Mouse (Mus musculus) midbrain, embryonic 12.5 days (tissue): ENCODE data around the gene Rhobtb1. TPM values are rescaled to one million over a fixed set of nuclear protein-coding genes. Genes with fewer than 3 reads are reported as not detected.

Experiments used
- ATAC-seq: fragments of 200-750 bp; cut with Nextera tagmentation; 2 replicates; pipeline ENCODE4 v1.8.0; 2017; ENCODE audit warnings: low read depth, moderate TSS enrichment, moderate library complexity; ENCODE audit not compliant: low FRiP score
- H3K27ac ChIP-seq: fragments of 300-500 bp; sonication (generic); replicated peaks from 2 replicates; pipeline ENCODE4 v1.5.1; 2016; ENCODE audit warnings: mild to moderate bottlenecking
- H3K27me3 ChIP-seq: fragments of 300-500 bp; sonication (generic); 2 replicates; pipeline ENCODE4 v1.6.1; 2016; ENCODE audit warnings: mild to moderate bottlenecking
- H3K36me3 ChIP-seq: fragments of 300-500 bp; sonication (generic); 2 replicates; pipeline ENCODE4 v1.6.1; 2016
- H3K4me1 ChIP-seq: fragments of 300-500 bp; sonication (generic); 2 replicates; pipeline ENCODE4 v1.6.1; 2016
- H3K4me2 ChIP-seq: fragments of 300-500 bp; sonication (generic); replicated peaks from 2 replicates; pipeline ENCODE4 v1.6.1; 2016; ENCODE audit warnings: mild to moderate bottlenecking, moderate library complexity
- H3K4me3 ChIP-seq: fragments of 300-500 bp; sonication (generic); 2 replicates; pipeline ENCODE4 v1.5.1; 2016; ENCODE audit warnings: mild to moderate bottlenecking
- H3K9ac ChIP-seq: fragments of 300-500 bp; sonication (generic); replicated peaks from 2 replicates; pipeline ENCODE4 v1.6.1; 2016; ENCODE audit warnings: mild to moderate bottlenecking, moderate library complexity
- H3K9me3 ChIP-seq: fragments of 300-500 bp; sonication (generic); 2 replicates; pipeline ENCODE4 v1.6.1; 2016; ENCODE audit warnings: mild to moderate bottlenecking
- WGBS: fragments of 180-500 bp; shearing (Covaris S2); methylation state at CpG from one replicate; pipeline ENCODE4 v1.1.7; 2016; 5-methylcytosine and 5-hydroxymethylcytosine counted together
- polyA plus RNA-seq: library from polyadenylated mRNA; unstranded; fragments of >200 nt; fragmentation: Nextera tagmentation; extraction: Ambion mirVana; gene quantifications from 2 replicates; pipeline ENCODE4 v1.2.1, GENCODE M21; 2016

Rhobtb1 gene
- polyA plus RNA-seq, 1 experiment from 2014 or later, result 21.3 TPM

GRCm38 (mm10) chr10:69288086-69288485 is 136.9 kb downstream of the Rhobtb1 start:
- no peaks in the 10 kb centered on the region for H3K27me3 ChIP-seq
- no peak overlapping the region for H3K4me3 ChIP-seq
- H3K9me3 ChIP-seq, result no peaks in the 10 kb centered on the region
- no peaks in the 10 kb centered on the region for H3K4me1 ChIP-seq
- no peak overlapping the region for H3K9ac ChIP-seq
- ATAC-seq, result no peak
- WGBS, result 79% methylated on average over 4 of the region's 4 CpGs
- no peak overlapping the region for H3K27ac ChIP-seq
- H3K36me3 ChIP-seq, result peaks cover 30% of the 10 kb centered on the region
- no peak overlapping the region for H3K4me2 ChIP-seq

DNA sequence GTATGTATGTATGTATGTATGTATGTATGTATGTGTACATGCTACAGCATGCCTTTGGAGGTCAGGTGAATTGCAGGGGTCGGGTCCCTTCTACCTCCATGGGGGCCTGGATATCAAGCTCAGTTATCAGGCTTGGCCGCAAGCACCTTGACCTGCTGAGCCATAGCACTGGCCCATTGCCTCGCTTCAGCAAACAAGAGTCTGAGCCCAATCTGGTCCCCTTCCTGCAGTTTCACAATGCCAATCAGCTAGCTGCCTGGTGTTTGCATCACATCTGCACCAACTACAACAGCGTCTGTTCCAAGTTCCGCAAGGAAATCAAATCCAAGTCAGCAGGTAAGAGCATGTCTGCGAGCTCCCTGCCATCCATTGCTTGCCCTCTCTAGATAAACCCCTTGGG is 137.5 kb downstream of the Rhobtb1 start:
- ATAC-seq, result no peak
- H3K4me3 ChIP-seq, result no peak overlapping the region
- WGBS, result 91% methylated on average over 6 of the region's 6 CpGs
- no peaks in the 10 kb centered on the region for H3K4me1 ChIP-seq
- no peak overlapping the region for H3K9ac ChIP-seq
- no peak overlapping the region for H3K27ac ChIP-seq
- no peak overlapping the region for H3K4me2 ChIP-seq
- H3K27me3 ChIP-seq, result no peaks in the 10 kb centered on the region
- peaks cover 30% of the 10 kb centered on the region for H3K36me3 ChIP-seq
- no peaks in the 10 kb centered on the region for H3K9me3 ChIP-seq

GRCm38 (mm10) chr10:69290736-69291135 is 139.5 kb downstream of the Rhobtb1 start:
- no peak overlapping the region for H3K27ac ChIP-seq
- WGBS, result 96% methylated on average over 8 of the region's 8 CpGs

GRCm38 (mm10) chr10:69295919-69296318 is 144.7 kb downstream of the Rhobtb1 start:
- no peak for ATAC-seq
- no peaks in the 10 kb centered on the region for H3K27me3 ChIP-seq
- H3K36me3 ChIP-seq, result no peaks in the 10 kb centered on the region
- H3K4me2 ChIP-seq, result no peak overlapping the region
- H3K4me3 ChIP-seq, result no peak overlapping the region
- no peaks in the 10 kb centered on the region for H3K4me1 ChIP-seq
- H3K9ac ChIP-seq, result no peak overlapping the region
- no peak overlapping the region for H3K27ac ChIP-seq
- H3K9me3 ChIP-seq, result no peaks in the 10 kb centered on the region
- WGBS, result 77% methylated on average over 9 of the region's 9 CpGs

More at GRCm38 (mm10) chr10:69290736-69291135, 139.5 kb downstream of the Rhobtb1 start:
- Histone ChIP-seq H3K4me1 (no peaks in the 10 kb centered on the region), H3K9ac (no peak overlapping the region), H3K9me3 (no peaks in the 10 kb centered on the region), H3K4me3 (no peak overlapping the region), H3K4me2 (no peak overlapping the region), H3K36me3 (peaks cover 25% of the 10 kb centered on the region), H3K27me3 (no peaks in the 10 kb centered on the region)
- ATAC-seq, result no peak

DNA sequence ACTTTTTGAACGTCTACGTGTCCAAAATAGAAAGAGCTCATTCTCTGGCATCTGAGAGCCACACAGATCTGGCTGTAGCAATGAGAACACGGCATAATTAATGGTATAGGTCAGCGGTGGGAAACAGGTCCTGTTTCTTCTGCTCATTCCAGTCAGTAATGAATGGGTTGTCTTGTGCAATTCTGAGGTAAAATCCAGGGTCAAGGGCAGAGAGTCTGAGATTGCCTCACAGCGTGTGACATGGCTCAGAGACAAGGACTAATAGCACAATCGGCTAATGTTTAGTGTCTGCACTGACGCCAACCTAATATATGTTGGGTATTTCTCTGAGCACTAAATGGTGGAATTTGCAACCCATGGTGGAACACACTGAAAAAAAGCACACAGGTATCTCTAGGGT is 148.8 kb downstream of the Rhobtb1 start:
- 92% methylated on average over 7 of the region's 7 CpGs for WGBS
- Histone ChIP-seq H3K9me3 (no peaks in the 10 kb centered on the region), H3K9ac (no peak overlapping the region), H3K4me3 (no peak overlapping the region), H3K36me3 (no peaks in the 10 kb centered on the region), H3K27me3 (no peaks in the 10 kb centered on the region), H3K4me1 (no peaks in the 10 kb centered on the region), H3K4me2 (no peak overlapping the region), H3K27ac (no peak overlapping the region)
- no peak for ATAC-seq

- no peaks in the 10 kb centered on the region for H3K9me3 ChIP-seq
- no peak overlapping the region for H3K4me2 ChIP-seq
- no peaks in the 10 kb centered on the region for H3K36me3 ChIP-seq
- no peak overlapping the region for H3K4me3 ChIP-seq
- no peak overlapping the region for H3K27ac ChIP-seq
- H3K9ac ChIP-seq, result no peak overlapping the region
- 94% methylated on average over 3 of the region's 3 CpGs for WGBS
- no peaks in the 10 kb centered on the region for H3K4me1 ChIP-seq
- ATAC-seq, result no peak
- no peaks in the 10 kb centered on the region for H3K27me3 ChIP-seq
Measured at GRCm38 (mm10) chr10:69302667-69303066, 151.4 kb downstream of the Rhobtb1 start.

GRCm38 (mm10) chr10:69304819-69305218 is 153.6 kb downstream of the Rhobtb1 start:
- 87% methylated on average over 3 of the region's 3 CpGs for WGBS
- ATAC-seq, result no peak

DNA sequence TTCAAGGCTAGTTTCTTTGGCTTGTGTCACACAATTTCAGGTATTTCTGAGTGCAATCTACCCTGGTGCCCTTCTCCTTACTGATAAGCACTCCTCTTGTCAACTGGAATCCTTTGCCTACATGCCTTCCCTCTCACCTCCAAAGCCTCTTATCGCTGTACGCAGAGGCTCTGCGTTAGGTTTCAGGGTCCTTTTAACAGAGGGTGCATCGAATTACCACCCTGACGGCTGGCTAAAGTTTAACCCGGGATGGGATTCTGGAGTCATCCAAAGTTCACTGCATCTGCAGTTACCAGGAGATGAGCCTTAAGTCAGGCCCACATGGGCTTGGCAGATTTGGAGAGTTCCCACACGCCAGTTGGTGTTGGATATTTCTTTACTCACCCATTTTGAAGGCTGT is 154.4 kb downstream of the Rhobtb1 start:
- WGBS, result 81% methylated on average over 7 of the region's 7 CpGs
- no peak overlapping the region for H3K27ac ChIP-seq
- H3K9ac ChIP-seq, result no peak overlapping the region
- H3K27me3 ChIP-seq, result no peaks in the 10 kb centered on the region
- H3K9me3 ChIP-seq, result no peaks in the 10 kb centered on the region
- ATAC-seq, result no peak
- H3K4me2 ChIP-seq, result no peak overlapping the region
- no peaks in the 10 kb centered on the region for H3K4me1 ChIP-seq
- H3K4me3 ChIP-seq, result no peak overlapping the region
- H3K36me3 ChIP-seq, result no peaks in the 10 kb centered on the region

More at GRCm38 (mm10) chr10:69304819-69305218, 153.6 kb downstream of the Rhobtb1 start:
- Histone ChIP-seq H3K27me3 (no peaks in the 10 kb centered on the region), H3K9ac (no peak overlapping the region), H3K27ac (no peak overlapping the region), H3K36me3 (no peaks in the 10 kb centered on the region), H3K9me3 (no peaks in the 10 kb centered on the region), H3K4me2 (no peak overlapping the region), H3K4me3 (no peak overlapping the region), H3K4me1 (no peaks in the 10 kb centered on the region)

DNA sequence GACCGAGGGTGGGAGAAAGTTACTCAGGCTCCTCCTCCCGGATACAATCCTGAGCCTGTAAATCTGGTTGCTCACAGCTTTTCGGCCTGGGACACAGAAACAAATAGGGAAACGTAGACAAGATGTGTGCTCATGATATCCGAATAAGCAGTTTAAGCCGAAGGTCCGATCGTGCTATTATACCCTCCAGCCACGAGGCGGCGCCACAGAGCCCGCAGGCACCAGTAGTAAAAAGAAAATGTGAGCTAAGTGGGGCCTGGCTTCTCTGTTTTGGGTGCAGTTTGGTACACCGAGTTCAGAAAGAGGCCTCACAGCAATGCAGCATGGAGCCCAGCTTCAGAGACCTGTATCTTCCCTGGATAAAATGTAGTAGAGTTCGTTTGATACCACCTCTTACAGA is 155.0 kb downstream of the Rhobtb1 start:
- Histone ChIP-seq H3K4me3 (no peak overlapping the region), H3K4me2 (no peak overlapping the region), H3K4me1 (no peaks in the 10 kb centered on the region), H3K9ac (no peak overlapping the region), H3K36me3 (no peaks in the 10 kb centered on the region), H3K27me3 (no peaks in the 10 kb centered on the region), H3K27ac (no peak overlapping the region), H3K9me3 (no peaks in the 10 kb centered on the region)
- WGBS, result 70% methylated on average over 14 of the region's 14 CpGs
- no peak for ATAC-seq

DNA sequence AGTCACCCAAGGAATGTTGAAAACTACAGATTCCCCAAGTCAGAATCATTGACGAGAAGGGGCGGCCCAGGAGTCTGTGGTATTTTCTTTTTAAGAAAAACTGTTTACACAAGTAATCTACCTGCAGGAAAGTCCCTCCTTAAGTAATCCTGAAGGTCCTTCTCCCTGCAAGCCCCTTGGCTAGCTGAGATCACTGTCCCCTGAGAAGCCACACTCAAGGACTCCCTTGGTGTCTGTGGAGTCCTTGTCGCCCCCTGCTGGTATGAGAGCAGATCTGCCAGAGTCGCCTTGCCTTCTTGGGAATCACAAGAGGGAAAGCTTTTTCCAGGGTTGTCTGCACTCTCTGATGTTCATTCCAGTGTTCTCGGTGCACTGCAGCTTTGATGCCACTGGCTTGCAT is 155.8 kb downstream of the Rhobtb1 start:
- H3K4me2 ChIP-seq, result no peak overlapping the region
- ATAC-seq, result no peak
- H3K27me3 ChIP-seq, result no peaks in the 10 kb centered on the region
- H3K4me1 ChIP-seq, result no peaks in the 10 kb centered on the region
- 47% methylated on average over 5 of the region's 5 CpGs for WGBS
- H3K4me3 ChIP-seq, result no peak overlapping the region
- H3K9ac ChIP-seq, result no peak overlapping the region
- no peaks in the 10 kb centered on the region for H3K36me3 ChIP-seq
- no peaks in the 10 kb centered on the region for H3K9me3 ChIP-seq
- no peak overlapping the region for H3K27ac ChIP-seq

- Histone ChIP-seq H3K4me3 (no peak overlapping the region), H3K9ac (no peak overlapping the region), H3K4me1 (no peaks in the 10 kb centered on the region), H3K36me3 (no peaks in the 10 kb centered on the region), H3K27me3 (no peaks in the 10 kb centered on the region), H3K4me2 (no peak overlapping the region), H3K27ac (no peak overlapping the region), H3K9me3 (no peaks in the 10 kb centered on the region)
- ATAC-seq, result no peak
- 73% methylated on average over 5 of the region's 5 CpGs for WGBS
Measured at GRCm38 (mm10) chr10:69309109-69309508, 157.9 kb downstream of the Rhobtb1 start.

- H3K9ac ChIP-seq, result no peak overlapping the region
- H3K4me3 ChIP-seq, result no peak overlapping the region
- 74% methylated on average over 16 of the region's 16 CpGs for WGBS
- H3K4me1 ChIP-seq, result no peaks in the 10 kb centered on the region
- H3K4me2 ChIP-seq, result no peak overlapping the region
- no peak overlapping the region for H3K27ac ChIP-seq
- no peaks in the 10 kb centered on the region for H3K9me3 ChIP-seq
- no peak for ATAC-seq
- H3K27me3 ChIP-seq, result no peaks in the 10 kb centered on the region
- no peaks in the 10 kb centered on the region for H3K36me3 ChIP-seq
Measured at GRCm38 (mm10) chr10:69311867-69312266, 160.6 kb downstream of the Rhobtb1 start.

DNA sequence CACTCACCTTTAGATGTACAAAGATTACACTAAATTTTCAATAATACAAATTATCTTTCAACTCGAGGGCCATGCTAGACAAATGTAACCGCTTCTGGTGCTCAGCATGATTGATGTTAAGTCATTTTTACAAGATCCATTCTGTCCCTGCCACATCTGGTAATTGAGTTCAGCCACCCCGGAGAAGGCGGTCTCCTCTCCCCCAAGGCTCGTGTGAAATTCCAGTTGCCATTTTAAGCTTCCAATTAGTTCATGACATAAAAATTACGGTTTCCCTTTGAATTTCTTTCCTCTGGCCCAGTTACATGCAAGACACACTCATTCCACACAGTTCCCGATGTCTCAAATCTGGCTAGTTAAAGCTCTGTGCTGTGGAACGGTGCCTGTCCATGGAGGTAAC is 162.7 kb downstream of the Rhobtb1 start:
- no peaks in the 10 kb centered on the region for H3K36me3 ChIP-seq
- no peak overlapping the region for H3K27ac ChIP-seq
- H3K27me3 ChIP-seq, result no peaks in the 10 kb centered on the region
- WGBS, result 83% methylated on average over 8 of the region's 8 CpGs
- H3K4me2 ChIP-seq, result no peak overlapping the region
- no peaks in the 10 kb centered on the region for H3K9me3 ChIP-seq
- no peak overlapping the region for H3K4me3 ChIP-seq
- no peaks in the 10 kb centered on the region for H3K4me1 ChIP-seq
- no peak overlapping the region for H3K9ac ChIP-seq
- no peak for ATAC-seq
